Mouse (Mus musculus): ENCODE results near the gene Nt5c1b. TPM values are rescaled to one million over a fixed set of nuclear protein-coding genes. Genes with fewer than 3 reads are reported as not detected.

Gene Nt5c1b
- polyA plus RNA-seq, 1 experiment from 2014 or later: not detected

DNA sequence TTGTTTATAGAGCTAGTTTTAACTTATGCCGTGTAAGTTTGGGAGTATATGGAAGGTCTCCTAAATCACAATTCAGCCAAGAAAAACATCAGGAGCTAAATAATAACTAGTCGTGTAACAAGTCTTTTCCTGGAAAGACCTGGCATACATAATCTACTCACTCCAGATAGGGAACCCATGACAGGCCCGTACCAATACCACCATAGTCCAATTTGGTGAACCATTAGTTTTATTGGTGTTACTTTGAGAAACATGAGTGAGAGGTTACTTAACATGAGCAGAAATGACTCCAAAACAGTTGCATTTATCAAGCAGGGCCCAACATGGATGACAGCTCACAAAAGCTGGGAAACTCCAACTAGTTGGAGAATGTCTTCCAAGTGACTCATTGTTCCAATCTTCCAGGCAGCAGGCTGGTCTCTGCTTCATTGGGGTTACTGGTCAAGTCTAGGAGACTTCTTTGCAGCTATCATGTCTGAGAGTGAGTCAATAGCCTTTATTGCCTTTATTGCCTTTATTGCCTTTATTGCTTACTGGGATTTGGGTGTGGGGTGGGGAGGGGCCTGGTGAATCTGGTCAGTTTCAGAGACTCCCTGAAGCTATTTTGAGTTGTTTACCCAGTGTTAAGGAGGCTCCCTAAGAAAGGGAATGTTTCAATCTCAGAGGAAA lies 40.9 kb downstream of the Nt5c1b start:
- no peak for ATAC-seq (ENCODE audit: low read depth)
- 80% methylated on average over 3 of the region's 3 CpGs for WGBS
- Histone ChIP-seq H3K4me3 (ENCODE audit: low read length) (no peak overlapping the region), H3K4me1 (replicated peaks; ENCODE audit: control insufficient read depth, insufficient read depth, low read length) (no peaks in the 10 kb centered on the region), H3K36me3 (ENCODE audit: control insufficient read depth, insufficient read depth, low read length) (no peaks in the 10 kb centered on the region), H3K9me3 (ENCODE audit: control insufficient read depth, low read length) (no peaks in the 10 kb centered on the region), H3K9ac (ENCODE audit: low read length) (no peak overlapping the region), H3K27ac (ENCODE audit: low read length) (no peak overlapping the region), H3K27me3 (ENCODE audit: control insufficient read depth, insufficient read depth, low read depth, low read length) (no peaks in the 10 kb centered on the region), H3K4me2 (ENCODE audit: low read depth, low read length) (no peak overlapping the region)

DNA sequence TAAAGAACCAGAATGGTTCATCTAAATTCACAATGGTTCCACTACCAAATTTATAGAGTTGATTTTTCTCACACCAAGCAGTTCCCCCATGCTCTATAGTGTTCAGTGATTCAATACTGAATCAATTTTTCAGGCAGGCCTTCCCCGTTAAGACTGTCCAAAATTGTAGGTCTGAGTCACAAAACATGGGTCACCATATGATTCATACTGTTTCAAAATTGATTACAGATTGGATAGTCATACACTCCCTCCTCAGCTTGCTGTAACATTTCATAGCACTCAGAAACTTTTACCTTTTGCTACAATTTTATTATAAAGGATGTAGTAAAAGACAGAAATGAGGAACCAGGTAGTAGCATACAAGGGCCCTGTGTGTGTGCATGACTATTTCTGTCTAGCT lies 41.7 kb downstream of the Nt5c1b start:
- no peak for ATAC-seq (ENCODE audit: low read depth)
- Histone ChIP-seq H3K9me3 (ENCODE audit: control insufficient read depth, low read length) (no peaks in the 10 kb centered on the region), H3K4me3 (ENCODE audit: low read length) (no peak overlapping the region), H3K36me3 (ENCODE audit: control insufficient read depth, insufficient read depth, low read length) (no peaks in the 10 kb centered on the region), H3K9ac (ENCODE audit: low read length) (no peak overlapping the region), H3K4me1 (replicated peaks; ENCODE audit: control insufficient read depth, insufficient read depth, low read length) (no peaks in the 10 kb centered on the region), H3K27me3 (ENCODE audit: control insufficient read depth, insufficient read depth, low read depth, low read length) (no peaks in the 10 kb centered on the region), H3K27ac (ENCODE audit: low read length) (no peak overlapping the region), H3K4me2 (ENCODE audit: low read depth, low read length) (no peak overlapping the region)
- 77% methylated on average over 1 of the region's 1 CpGs for WGBS

DNA sequence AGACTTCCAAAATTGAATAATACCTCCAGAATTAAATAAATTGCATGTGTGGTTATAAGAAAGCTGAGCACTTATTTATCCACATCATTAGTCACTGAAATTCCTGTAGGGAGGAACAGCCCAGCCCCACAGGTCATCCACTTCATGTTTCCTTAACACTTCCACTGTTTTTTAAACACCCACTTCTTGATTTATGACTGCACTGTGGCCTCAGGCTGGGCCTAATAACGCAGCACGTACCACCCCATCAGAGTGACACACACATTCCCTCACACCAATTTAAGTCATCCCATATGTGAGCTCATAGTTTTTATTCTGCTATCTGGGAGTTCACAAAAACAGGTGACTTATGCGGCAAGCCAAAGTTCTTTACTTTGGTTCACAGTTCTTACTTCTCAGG lies 52.6 kb downstream of the Nt5c1b start:
- ATAC-seq (ENCODE audit: low read depth): no peak
- H3K9ac ChIP-seq (ENCODE audit: low read length): no peak overlapping the region
- WGBS: 46% methylated on average over 3 of the region's 3 CpGs
- no peaks in the 10 kb centered on the region for H3K9me3 ChIP-seq (ENCODE audit: control insufficient read depth, low read length)
- no peaks in the 10 kb centered on the region for H3K27me3 ChIP-seq (ENCODE audit: control insufficient read depth, insufficient read depth, low read depth, low read length)
- no peaks in the 10 kb centered on the region for H3K36me3 ChIP-seq (ENCODE audit: control insufficient read depth, insufficient read depth, low read length)
- H3K4me1 ChIP-seq (replicated peaks; ENCODE audit: control insufficient read depth, insufficient read depth, low read length): no peaks in the 10 kb centered on the region
- no peak overlapping the region for H3K27ac ChIP-seq (ENCODE audit: low read length)
- no peak overlapping the region for H3K4me2 ChIP-seq (ENCODE audit: low read depth, low read length)
- H3K4me3 ChIP-seq (ENCODE audit: low read length): no peak overlapping the region

DNA sequence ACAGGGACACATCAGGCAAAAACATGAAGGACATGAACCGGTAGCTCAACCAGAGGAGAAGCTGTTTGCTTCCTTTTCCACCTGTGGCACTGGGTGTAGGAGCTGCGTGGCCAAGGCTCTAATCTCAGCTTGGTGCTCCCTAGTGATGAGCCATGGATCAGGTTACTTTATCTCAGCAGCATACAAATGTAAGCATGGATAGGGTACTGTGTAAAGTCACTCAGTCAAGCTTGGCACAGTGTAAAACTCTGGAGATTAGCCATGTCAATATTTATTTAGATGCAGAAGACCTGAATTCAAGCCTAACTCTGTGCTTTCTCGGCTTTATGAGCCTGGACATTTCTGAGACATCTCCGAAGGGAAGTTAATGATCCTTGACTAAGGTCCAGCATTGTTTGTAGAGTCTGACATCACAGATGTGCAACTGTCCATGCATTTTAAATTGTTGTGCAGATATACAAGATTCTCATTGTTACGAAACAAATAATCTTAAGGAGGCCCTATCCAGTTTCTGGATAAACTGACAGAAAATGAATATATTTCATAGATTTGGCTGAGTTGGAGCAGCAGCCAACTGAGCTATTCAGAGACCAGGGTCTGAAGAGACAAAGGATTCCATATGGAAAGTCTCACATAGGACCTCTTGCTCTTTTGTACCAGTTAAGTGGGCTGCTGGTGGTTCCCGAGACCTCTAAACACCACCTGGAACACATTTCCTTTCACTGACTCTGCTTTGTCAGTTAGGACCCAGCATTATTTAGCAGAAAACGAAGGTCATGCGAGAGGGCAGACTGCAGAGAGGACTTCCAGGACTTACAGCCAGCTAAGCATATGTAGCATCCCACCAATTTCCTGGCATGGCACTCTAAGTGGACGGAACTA lies 56.5 kb downstream of the Nt5c1b start:
- H3K9me3 ChIP-seq (ENCODE audit: control insufficient read depth, low read length): no peaks in the 10 kb centered on the region
- H3K27ac ChIP-seq (ENCODE audit: low read length): peak overlapping the region; percentile 24
- H3K4me3 ChIP-seq (ENCODE audit: low read length): no peak overlapping the region
- WGBS: 48% methylated on average over 9 of the region's 9 CpGs
- no peaks in the 10 kb centered on the region for H3K36me3 ChIP-seq (ENCODE audit: control insufficient read depth, insufficient read depth, low read length)
- no peak overlapping the region for H3K4me2 ChIP-seq (ENCODE audit: low read depth, low read length)
- H3K4me1 ChIP-seq (replicated peaks; ENCODE audit: control insufficient read depth, insufficient read depth, low read length): no peaks in the 10 kb centered on the region
- ATAC-seq (ENCODE audit: low read depth): peak; percentile 89
- H3K9ac ChIP-seq (ENCODE audit: low read length): no peak overlapping the region
- H3K27me3 ChIP-seq (ENCODE audit: control insufficient read depth, insufficient read depth, low read depth, low read length): no peaks in the 10 kb centered on the region

DNA sequence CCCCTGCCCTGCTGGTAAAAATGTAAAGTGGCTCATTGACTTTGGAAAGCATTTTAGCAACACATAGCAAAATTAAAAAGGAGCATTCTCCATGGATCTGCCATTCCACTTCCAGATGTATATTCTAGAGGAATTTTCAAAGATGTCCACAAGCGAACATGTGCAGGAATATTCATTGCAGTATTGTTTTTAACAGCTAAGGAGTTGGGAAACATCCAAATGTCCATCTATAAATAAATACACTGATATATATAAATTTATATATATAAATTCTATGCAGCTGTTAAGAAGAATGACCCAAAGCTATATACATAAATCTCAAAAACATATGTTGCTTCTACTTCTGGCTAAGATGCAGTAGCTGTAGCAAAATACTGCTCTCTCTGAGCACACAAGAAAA lies 61.2 kb downstream of the Nt5c1b start:
- Histone ChIP-seq H3K27me3 (ENCODE audit: control insufficient read depth, insufficient read depth, low read depth, low read length) (no peaks in the 10 kb centered on the region), H3K4me2 (ENCODE audit: low read depth, low read length) (no peak overlapping the region), H3K27ac (ENCODE audit: low read length) (no peak overlapping the region), H3K9me3 (ENCODE audit: control insufficient read depth, low read length) (no peaks in the 10 kb centered on the region), H3K4me1 (replicated peaks; ENCODE audit: control insufficient read depth, insufficient read depth, low read length) (no peaks in the 10 kb centered on the region), H3K36me3 (ENCODE audit: control insufficient read depth, insufficient read depth, low read length) (no peaks in the 10 kb centered on the region), H3K4me3 (ENCODE audit: low read length) (no peak overlapping the region), H3K9ac (ENCODE audit: low read length) (no peak overlapping the region)
- no peak for ATAC-seq (ENCODE audit: low read depth)
- 66% methylated on average over 1 of the region's 1 CpGs for WGBS

DNA sequence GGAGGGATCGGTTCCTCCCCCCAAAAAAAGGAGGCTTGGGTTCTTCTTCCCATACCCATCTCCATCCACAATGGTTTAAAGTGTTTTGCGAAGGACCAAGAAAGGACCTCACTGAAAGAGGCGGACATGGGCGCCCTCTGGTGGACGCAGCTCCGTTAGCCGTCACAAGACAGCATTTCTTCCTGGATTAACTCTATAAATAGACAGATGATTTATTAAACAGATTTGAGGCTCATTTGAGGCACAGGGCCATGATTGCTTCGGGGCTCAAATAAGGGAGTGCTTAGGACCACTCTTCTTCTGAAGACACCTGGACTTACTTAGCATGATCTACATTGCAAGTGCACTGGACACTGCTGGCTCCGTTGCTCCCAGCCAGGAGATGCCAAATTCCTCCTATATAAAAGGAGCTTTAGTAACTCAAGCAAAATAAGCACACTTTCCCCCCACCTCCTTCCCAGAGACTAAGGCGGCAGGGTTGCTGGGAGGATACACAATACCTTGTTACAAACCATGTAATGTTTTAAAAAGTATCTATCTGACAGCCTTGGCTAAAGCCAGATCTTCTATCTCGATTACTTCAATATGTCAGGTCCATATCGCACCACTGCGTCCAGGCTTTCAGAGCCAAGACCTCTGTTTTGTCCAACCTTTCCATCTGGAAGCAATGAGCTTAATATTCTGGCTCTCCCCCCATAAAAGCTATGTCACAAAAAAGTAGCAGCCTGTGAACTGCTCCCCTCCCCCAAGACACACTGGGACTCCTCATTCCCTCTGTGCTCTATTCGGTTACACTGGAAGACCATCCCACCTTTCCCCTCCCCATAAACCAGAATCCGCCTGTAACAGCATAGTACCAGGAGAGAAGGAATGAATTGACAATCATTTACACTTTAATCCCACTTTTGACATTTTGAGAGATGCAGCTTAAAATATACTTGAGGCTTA lies 68.6 kb downstream of the Nt5c1b start:
- no peak overlapping the region for H3K27ac ChIP-seq (ENCODE audit: low read length)
- 30% methylated on average over 15 of the region's 15 CpGs for WGBS
- no peaks in the 10 kb centered on the region for H3K4me1 ChIP-seq (replicated peaks; ENCODE audit: control insufficient read depth, insufficient read depth, low read length)
- H3K4me3 ChIP-seq (ENCODE audit: low read length): no peak overlapping the region
- no peaks in the 10 kb centered on the region for H3K27me3 ChIP-seq (ENCODE audit: control insufficient read depth, insufficient read depth, low read depth, low read length)
- ATAC-seq (ENCODE audit: low read depth): peak; percentile 65; the same call in 1 of the 2 replicates
- no peak overlapping the region for H3K9ac ChIP-seq (ENCODE audit: low read length)
- no peaks in the 10 kb centered on the region for H3K9me3 ChIP-seq (ENCODE audit: control insufficient read depth, low read length)
- H3K4me2 ChIP-seq (ENCODE audit: low read depth, low read length): no peak overlapping the region
- H3K36me3 ChIP-seq (ENCODE audit: control insufficient read depth, insufficient read depth, low read length): no peaks in the 10 kb centered on the region

Other genes starting within 250 kb of the Nt5c1b start
- gene Rdh14, start 20.8 kb downstream of the Nt5c1b start, polyA plus RNA-seq (2015; fragmentation: Nextera tagmentation; extraction: Ambion mirVana): 31.2 and 32.7 TPM in 2 replicates